Mouse (Mus musculus): ENCODE data around the gene Gabpb1. TPM values are rescaled to one million over a fixed set of nuclear protein-coding genes. Genes with fewer than 3 reads are reported as not detected.
A peak's percentile ranks its signal among the peaks of the same experiment; 100 is the strongest.

Gene Gabpb1
- 8.1 and 9.4 TPM in 2 replicates for polyA plus RNA-seq (2012; rRNA removed)
- 23.1 and 25.7 TPM in 2 replicates for polyA plus RNA-seq (2014; fragmentation: Nextera tagmentation; extraction: Ambion mirVana)

GRCm38 (mm10) chr2:126676122-126676515 is at the start of gene Gabpb1:
Gene Gabpb1, minus strand, starts transcription at chr2:126676337.
- Histone ChIP-seq H3K36me3 (replicated peaks; ENCODE audit: control insufficient read depth, insufficient read depth, low read depth) (no peaks in the 10 kb centered on the region; the same call in 1 of the 2 replicates), H3K27ac (peak within 1 kb of the TSS; percentile 77), H3K4me1 (replicated peaks; ENCODE audit: control insufficient read depth in 2 of 2, insufficient read depth in 2 of 2, low read length in 1 of 2) (peaks cover 15 to 18% of the 10 kb centered on the region in 2 experiments), H3K27me3 (ENCODE audit: control insufficient read depth, insufficient read depth, low read length) (no peaks in the 10 kb centered on the region), H3K9me3 (ENCODE audit: control insufficient read depth, low read length) (no peaks in the 10 kb centered on the region), H3K4me2 (ENCODE audit: low read depth) (peak within 1 kb of the TSS; percentile 86), H3K9ac (replicated peaks) (peak within 1 kb of the TSS; percentile 91), H3K4me3 (ENCODE audit: insufficient read depth in 1 of 2, low read depth in 2 of 2, low read length in 2 of 2) (peak within 1 kb of the TSS; percentile 85 to 88)
- TF ChIP-seq CTCF (IDR thresholded peaks at IDR 0.05; ENCODE audit: low read depth) (no peak), EP300 (IDR thresholded peaks at IDR 0.05; ENCODE audit: low read depth) (no peak)
- ATAC-seq (ENCODE audit: insufficient read depth) = no peak
- no peak for DNase-seq (ENCODE audit: low read depth in 3 of 3, low spot score in 3 of 3)
- 14% methylated on average over 12 of the region's 12 CpGs for WGBS (ENCODE audit: insufficient replicate concordance)

- Histone ChIP-seq H3K27ac (no peak overlapping the region), H3K36me3 (replicated peaks; ENCODE audit: control insufficient read depth, insufficient read depth, low read depth) (no peaks in the 10 kb centered on the region), H3K4me2 (ENCODE audit: low read depth) (no peak overlapping the region), H3K4me3 (ENCODE audit: insufficient read depth in 1 of 2, low read depth in 2 of 2, low read length in 2 of 2) (no peak overlapping the region), H3K27me3 (ENCODE audit: control insufficient read depth, insufficient read depth, low read length) (no peaks in the 10 kb centered on the region), H3K9me3 (ENCODE audit: control insufficient read depth, low read length) (no peaks in the 10 kb centered on the region), H3K9ac (replicated peaks) (no peak overlapping the region), H3K4me1 (replicated peaks; ENCODE audit: control insufficient read depth in 2 of 2, insufficient read depth in 2 of 2, low read length in 1 of 2) (peaks cover 8 to 12% of the 10 kb centered on the region in 2 experiments)
- TF ChIP-seq EP300 (IDR thresholded peaks at IDR 0.05; ENCODE audit: low read depth) = no peak
- TF ChIP-seq CTCF (IDR thresholded peaks at IDR 0.05; ENCODE audit: low read depth) = no peak
- DNase-seq (ENCODE audit: low read depth in 3 of 3, low spot score in 3 of 3) (no peak), ATAC-seq (ENCODE audit: insufficient read depth) (no peak)
These were observed 36.8 kb upstream of the Gabpb1 start for GRCm38 (mm10) chr2:126712950-126713349.

GRCm38 (mm10) chr2:126712526-126712925 is 36.4 kb upstream of the Gabpb1 start:
- peaks cover 11 to 14% of the 10 kb centered on the region in 2 experiments for H3K4me1 ChIP-seq (replicated peaks; ENCODE audit: control insufficient read depth in 2 of 2, insufficient read depth in 2 of 2, low read length in 1 of 2)
- no peaks in the 10 kb centered on the region for H3K27me3 ChIP-seq (ENCODE audit: control insufficient read depth, insufficient read depth, low read length)
- no peak overlapping the region for H3K4me3 ChIP-seq (ENCODE audit: insufficient read depth in 1 of 2, low read depth in 2 of 2, low read length in 2 of 2)
- DNase-seq (ENCODE audit: low read depth in 3 of 3, low spot score in 3 of 3) (no peak), ATAC-seq (ENCODE audit: insufficient read depth) (no peak)
- H3K9me3 ChIP-seq (ENCODE audit: control insufficient read depth, low read length) = no peaks in the 10 kb centered on the region
- H3K4me2 ChIP-seq (ENCODE audit: low read depth) = no peak overlapping the region
- no peaks in the 10 kb centered on the region for H3K36me3 ChIP-seq (replicated peaks; ENCODE audit: control insufficient read depth, insufficient read depth, low read depth)
- WGBS (ENCODE audit: insufficient replicate concordance) = 91% methylated on average over 5 of the region's 5 CpGs
- H3K27ac ChIP-seq = no peak overlapping the region
- TF ChIP-seq CTCF (IDR thresholded peaks at IDR 0.05; ENCODE audit: low read depth) (no peak), EP300 (IDR thresholded peaks at IDR 0.05; ENCODE audit: low read depth) (no peak)
- no peak overlapping the region for H3K9ac ChIP-seq (replicated peaks)

GRCm38 (mm10) chr2:126708361-126708760 is 32.2 kb upstream of the Gabpb1 start:
- H3K27me3 ChIP-seq (ENCODE audit: control insufficient read depth, insufficient read depth, low read length) = no peaks in the 10 kb centered on the region
- DNase-seq (ENCODE audit: low read depth in 3 of 3, low spot score in 3 of 3) (no peak), ATAC-seq (ENCODE audit: insufficient read depth) (no peak)
- H3K36me3 ChIP-seq (replicated peaks; ENCODE audit: control insufficient read depth, insufficient read depth, low read depth) = no peaks in the 10 kb centered on the region
- H3K4me2 ChIP-seq (ENCODE audit: low read depth) = peak overlapping the region; percentile 85
- H3K27ac ChIP-seq = no peak overlapping the region
- H3K9ac ChIP-seq (replicated peaks) = no peak overlapping the region; the same call in 1 of the 2 replicates
- TF ChIP-seq CTCF (IDR thresholded peaks at IDR 0.05; ENCODE audit: low read depth) (no peak), EP300 (IDR thresholded peaks at IDR 0.05; ENCODE audit: low read depth) (no peak)
- H3K4me1 ChIP-seq (replicated peaks; ENCODE audit: control insufficient read depth in 2 of 2, insufficient read depth in 2 of 2, low read length in 1 of 2) = peaks cover 8 to 9% of the 10 kb centered on the region in 2 experiments
- H3K4me3 ChIP-seq (ENCODE audit: insufficient read depth in 1 of 2, low read depth in 2 of 2, low read length in 2 of 2) = peak overlapping the region in 1 of 2 experiments; percentile 96; a peak in 2 of 4 replicates
- no peaks in the 10 kb centered on the region for H3K9me3 ChIP-seq (ENCODE audit: control insufficient read depth, low read length)
- WGBS (ENCODE audit: insufficient replicate concordance) = 43% methylated on average over 4 of the region's 4 CpGs

- Histone ChIP-seq H3K4me2 (ENCODE audit: low read depth) (peak overlapping the region; percentile 85), H3K27ac (peak overlapping the region; percentile 9), H3K36me3 (replicated peaks; ENCODE audit: control insufficient read depth, insufficient read depth, low read depth) (no peaks in the 10 kb centered on the region), H3K9me3 (ENCODE audit: control insufficient read depth, low read length) (no peaks in the 10 kb centered on the region), H3K4me1 (replicated peaks; ENCODE audit: control insufficient read depth in 2 of 2, insufficient read depth in 2 of 2, low read length in 1 of 2) (peaks cover 8 to 9% of the 10 kb centered on the region in 2 experiments), H3K27me3 (ENCODE audit: control insufficient read depth, insufficient read depth, low read length) (no peaks in the 10 kb centered on the region), H3K9ac (replicated peaks) (peak overlapping the region; percentile 87), H3K4me3 (ENCODE audit: insufficient read depth in 1 of 2, low read depth in 2 of 2, low read length in 2 of 2) (peak overlapping the region; percentile 69 to 96)
- 1% methylated on average over 23 of the region's 23 CpGs for WGBS (ENCODE audit: insufficient replicate concordance)
- DNase-seq (ENCODE audit: low read depth in 3 of 3, low spot score in 3 of 3) (no peak), ATAC-seq (ENCODE audit: insufficient read depth) (peak; percentile 80)
- no peak for TF ChIP-seq CTCF (IDR thresholded peaks at IDR 0.05; ENCODE audit: low read depth)
- TF ChIP-seq EP300 (IDR thresholded peaks at IDR 0.05; ENCODE audit: low read depth) = no peak
These were observed 31.3 kb upstream of the Gabpb1 start for GRCm38 (mm10) chr2:126707438-126707779.

All from liver, embryonic 14.5 days (tissue).